Mouse (Mus musculus) brain, adult 10 weeks (tissue): Measurements from ENCODE around the gene Aph1b. TPM values are rescaled to one million over a fixed set of nuclear protein-coding genes. Genes with fewer than 3 reads are reported as not detected.

Source experiments
- polyA plus RNA-seq: library from polyadenylated mRNA; stranded (reverse); fragments of 350-450 nt; fragmentation: Illumina TruSeq; extraction: RNeasy Lipid Tissue Mini Kit (QIAGEN cat#74804); gene quantifications from one replicate; pipeline ENCODE4 v1.2.3, GENCODE M21; 2015; ENCODE audit warnings: low read depth, low replicate concordance

Aph1b gene
- 20.5 TPM for polyA plus RNA-seq

GRCm38 (mm10) chr9:66795464-66796324, at the start of gene Aph1b:
Aph1b (minus strand) TSS chr9:66795490.

GRCm38 (mm10) chr9:66834318-66835096, 39.2 kb upstream of the Aph1b start, which contains the start of gene Aph1c:
Aph1c (minus strand) TSS chr9:66834726.

GRCm38 (mm10) chr9:66796739-66797138, 1.4 kb upstream of the Aph1b start, which contains the start of gene Gm10647:
Gm10647 (plus strand) TSS chr9:66797039.

Other genes with a start within 250 kb of the Aph1b start
- gene Usp3, start 202.3 kb downstream of the Aph1b start, polyA plus RNA-seq, result 21.5 TPM
- 17.4 TPM for gene Car12, start 81.8 kb downstream of the Aph1b start, polyA plus RNA-seq
- gene Gm10647, start 1.5 kb upstream of the Aph1b start, polyA plus RNA-seq, result 0.58 TPM
- 9.4 TPM for gene Aph1c, start 39.2 kb upstream of the Aph1b start, polyA plus RNA-seq
- 29.3 TPM for gene Rab8b, start 124.2 kb upstream of the Aph1b start, polyA plus RNA-seq
- gene Rps27l, start 150.6 kb upstream of the Aph1b start, polyA plus RNA-seq, result 73.0 TPM
- 17.7 TPM for gene Lactb, start 180.0 kb upstream of the Aph1b start, polyA plus RNA-seq